Mouse (Mus musculus) brain, embryonic 14.5 days (tissue): ENCODE results near the gene Dars.
"Not testable (repeated sequence)": the region's sequence is repeated elsewhere in the genome, so short reads cannot be mapped to it uniquely, and the experiment has no call there.

Source experiments
- CTCF ChIP-seq: fragments of 200-500 bp; IDR thresholded peaks from 2 replicates; pipeline ENCODE4 v1.5.1; 2012; ENCODE audit warnings: inconsistent platforms, mild to moderate bottlenecking, moderate library complexity, borderline replicate concordance; ENCODE audit not compliant: insufficient read depth, insufficient read length; ENCODE audit errors: extremely low read depth
- POLR2A ChIP-seq: fragments of 200-500 bp; IDR thresholded peaks from 2 replicates; pipeline ENCODE4 v1.6.1; 2012; ENCODE audit warnings: mild to moderate bottlenecking, inconsistent platforms, borderline replicate concordance; ENCODE audit not compliant: poor library complexity, insufficient read depth, insufficient read length, severe bottlenecking; ENCODE audit errors: extremely low read depth

DNA sequence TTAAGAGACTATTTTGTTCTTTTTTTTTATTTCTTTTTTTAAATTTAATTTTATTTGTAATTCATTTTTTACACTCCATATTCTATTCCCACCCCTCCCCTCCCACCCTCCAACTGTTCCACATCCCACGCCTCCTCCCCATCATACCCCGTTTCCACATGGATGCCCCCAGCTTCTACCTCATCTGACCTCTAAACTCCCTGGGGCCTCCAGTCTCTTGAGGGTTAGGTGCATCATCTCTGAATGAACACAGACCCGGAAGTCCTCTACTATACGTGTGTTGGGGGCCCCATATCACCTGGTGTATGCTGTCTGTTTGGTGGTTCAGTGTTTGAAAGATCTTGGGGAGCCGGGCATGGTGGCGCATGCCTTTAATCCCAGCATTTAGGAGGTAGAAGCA lies 97.9 kb downstream of the Dars start:
- TF ChIP-seq POLR2A, CTCF: not testable (repeated sequence)
